Mouse (Mus musculus) frontal cortex, adult 2 months (tissue): ENCODE results near the gene Atp5s. TPM values are rescaled to one million over a fixed set of nuclear protein-coding genes. Genes with fewer than 3 reads are reported as not detected.

Source experiments
- DNase-seq, 2 experiments: peaks; one replicate each; pipeline ENCODE4 v3.0.0; 2022; ENCODE audit warnings: low spot score in 1 of 2; ENCODE audit errors: extremely low spot score in 1 of 2
- polyA plus RNA-seq: library from polyadenylated mRNA; depleted of rRNA; stranded (reverse); fragments of >200 nt; gene quantifications from 2 replicates; pipeline ENCODE4 v1.2.3, GENCODE M21; 2012; rRNA removed

The Atp5s gene
- polyA plus RNA-seq: 33.7 and 34.9 TPM in 2 replicates

DNA sequence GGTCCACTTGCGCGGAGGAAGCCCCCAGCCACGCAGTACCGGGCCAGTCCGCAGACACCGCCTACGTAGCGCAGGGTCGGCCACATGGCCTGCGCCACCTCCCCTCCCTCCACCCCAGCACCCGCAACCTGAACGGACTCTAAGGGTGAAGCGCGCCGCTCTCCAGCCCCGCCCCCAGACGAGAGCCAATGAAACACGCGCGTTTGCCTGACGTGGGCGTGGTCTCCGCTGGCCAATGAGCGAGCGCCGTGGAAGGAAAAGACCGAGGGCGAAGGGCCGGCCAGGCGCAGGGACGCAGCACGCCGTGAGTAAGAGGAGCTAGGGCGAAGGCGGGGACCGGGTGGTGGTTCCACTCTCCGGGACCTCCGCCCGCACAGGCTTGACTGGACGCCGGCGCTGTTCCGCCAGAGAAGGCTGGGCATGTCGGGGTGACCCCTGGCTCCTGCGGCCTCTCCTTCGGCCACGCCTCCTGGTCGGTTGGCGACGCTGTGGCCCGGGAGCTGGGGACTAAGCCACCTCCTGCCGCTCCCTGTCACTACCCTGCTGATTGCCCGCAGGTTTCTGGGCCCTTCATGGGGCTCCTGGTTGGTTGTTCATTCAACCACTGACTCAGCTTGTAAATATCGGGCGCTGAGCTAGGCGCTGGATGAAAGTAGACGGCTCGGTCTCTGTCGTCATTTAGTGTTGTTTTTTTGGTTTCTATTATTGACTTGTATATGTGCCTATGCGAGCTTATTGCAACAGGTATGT lies at the start of gene Atp5s, which contains the start of gene L2hgdh:
Atp5s (plus strand) TSS at position 240 of the 750 bp plus-strand sequence.
L2hgdh (minus strand) TSS at position 163 of the 750 bp plus-strand sequence.
- peak; percentile 89 to 97 for DNase-seq

GRCm38 (mm10) chr12:69676157-69676556 lies 48.6 kb upstream of the Atp5s start:
- no peak for DNase-seq

- peak in 1 of 2 experiments; percentile 56 for DNase-seq
Observed at GRCm38 (mm10) chr12:69680635-69681565, 43.9 kb upstream of the Atp5s start.

- DNase-seq: peak in 1 of 2 experiments; percentile 53
Observed at GRCm38 (mm10) chr12:69681566-69682061, 43.1 kb upstream of the Atp5s start, which contains the start of gene Sos2. Gene Sos2, minus strand, starts transcription at chr12:69681852.

GRCm38 (mm10) chr12:69682065-69682787 lies 42.5 kb upstream of the Atp5s start:
- peak; percentile 41 to 82 for DNase-seq

DNA sequence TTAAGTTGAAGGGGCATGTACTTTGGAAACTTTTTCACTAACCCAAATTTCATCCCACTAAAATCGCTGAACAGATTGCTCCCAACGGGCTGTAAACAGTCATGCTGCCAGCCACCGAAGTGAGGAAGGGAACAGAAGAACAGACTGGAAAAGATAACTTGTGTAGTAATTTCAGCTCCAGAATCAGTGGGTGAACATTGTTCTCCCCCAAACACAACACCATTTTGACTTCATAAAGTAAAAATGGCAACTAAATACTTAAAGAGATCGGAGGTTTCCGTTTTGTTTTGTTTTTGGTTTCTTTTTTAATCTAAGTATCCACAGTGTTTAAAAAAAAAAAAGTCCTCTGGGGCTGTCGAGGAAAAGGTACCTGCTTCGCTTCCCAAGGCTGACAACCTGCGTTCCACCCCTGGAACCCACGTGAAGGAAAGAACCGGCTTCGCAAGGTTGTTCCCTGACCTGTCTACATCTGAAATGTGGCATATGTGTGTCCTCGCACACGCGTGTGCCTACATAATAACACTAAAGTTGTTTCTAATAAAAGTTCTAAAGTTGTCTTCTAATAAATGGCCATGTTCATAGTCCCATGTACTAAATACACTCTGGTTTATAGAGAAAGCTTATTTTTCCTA lies 41.8 kb upstream of the Atp5s start:
- DNase-seq: no peak

GRCm38 (mm10) chr12:69683537-69683936 lies 41.2 kb upstream of the Atp5s start:
- peak in 1 of 2 experiments; percentile 74 for DNase-seq

GRCm38 (mm10) chr12:69688368-69688767 lies 36.4 kb upstream of the Atp5s start:
- DNase-seq: no peak

- DNase-seq: no peak
Observed at GRCm38 (mm10) chr12:69689094-69689493, 35.7 kb upstream of the Atp5s start.

- no peak for DNase-seq
Observed at GRCm38 (mm10) chr12:69690714-69691113, 34.0 kb upstream of the Atp5s start.

DNA sequence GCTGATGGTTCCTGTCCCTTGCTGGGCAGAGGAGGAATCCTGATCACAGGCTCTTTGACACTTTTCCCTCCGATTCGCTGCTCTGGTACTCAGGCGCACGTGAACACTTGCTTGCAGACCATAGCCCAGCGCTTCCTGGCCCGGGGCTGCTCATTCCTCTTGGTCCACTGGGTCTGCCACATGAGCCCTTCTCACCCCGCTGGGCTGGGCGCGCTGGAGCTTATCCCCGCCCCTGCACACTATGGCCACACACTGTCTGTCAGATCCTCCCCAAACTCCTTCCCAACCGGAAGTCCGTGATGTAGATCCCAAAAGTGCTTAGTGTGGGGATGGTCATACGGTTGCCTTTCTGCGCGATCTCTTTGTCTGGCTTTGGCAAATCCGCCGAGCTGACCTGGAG lies 31.3 kb upstream of the Atp5s start:
- DNase-seq: no peak

DNA sequence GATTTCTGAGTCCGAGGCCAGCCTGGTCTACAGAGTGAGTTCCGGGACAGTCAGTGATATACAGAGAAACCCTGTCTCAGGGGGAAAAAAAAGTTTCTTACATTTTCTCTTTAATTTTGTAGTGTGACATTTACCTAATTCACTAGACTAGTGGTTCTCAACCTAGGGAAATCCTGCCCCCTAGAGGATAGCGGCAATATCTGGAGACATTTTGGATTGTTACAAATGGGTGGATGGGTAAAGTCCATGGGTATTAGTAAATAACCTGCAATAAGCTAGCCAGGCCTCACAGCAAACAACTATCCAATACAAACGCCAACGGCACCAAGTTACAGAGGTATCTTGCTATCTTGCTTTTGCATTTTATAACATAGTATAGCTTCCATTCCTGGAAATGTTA lies 28.0 kb upstream of the Atp5s start:
- DNase-seq: peak in 1 of 2 experiments; percentile 76

GRCm38 (mm10) chr12:69698352-69698751 lies 26.4 kb upstream of the Atp5s start:
- no peak for DNase-seq

GRCm38 (mm10) chr12:69704799-69705458 lies 19.8 kb upstream of the Atp5s start:
- no peak for DNase-seq

DNA sequence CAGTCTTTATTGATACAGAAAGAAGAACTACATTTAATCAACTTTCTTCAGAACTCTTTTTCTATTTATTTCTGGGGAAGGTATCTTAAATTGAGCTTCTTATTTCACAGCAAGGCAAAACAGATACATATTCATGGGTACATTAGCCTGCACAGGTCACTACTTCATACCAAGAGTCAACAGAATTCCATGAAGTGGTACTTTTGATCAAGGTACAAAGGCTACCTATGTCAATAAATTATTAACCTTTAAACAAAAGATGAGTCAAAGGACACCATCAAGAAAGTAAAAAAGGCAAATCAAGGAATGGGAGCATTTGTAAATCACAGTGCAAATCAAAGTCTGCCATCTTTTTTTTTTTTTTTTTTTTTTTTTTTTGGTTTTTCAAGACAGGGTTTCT lies 11.1 kb upstream of the Atp5s start:
- no peak for DNase-seq

DNA sequence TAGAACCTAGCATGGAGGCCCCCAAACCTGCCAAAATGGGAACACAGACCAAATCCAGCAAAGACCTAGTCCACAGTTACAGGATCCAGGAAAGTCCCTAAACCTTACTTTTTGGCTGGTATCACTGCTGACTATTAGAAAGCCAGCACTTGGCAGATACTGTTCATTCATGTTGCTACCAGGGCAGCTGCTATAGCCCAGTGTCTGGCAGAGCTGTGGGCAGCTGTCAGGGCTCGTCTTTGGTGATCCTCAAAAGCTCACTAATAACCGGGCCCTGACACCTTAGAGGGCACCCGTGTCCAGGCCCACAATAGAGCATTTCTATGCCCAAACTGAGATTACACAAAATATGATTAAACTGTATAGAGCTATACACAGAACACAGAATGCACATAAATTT lies 1.9 kb upstream of the Atp5s start:
- no peak for DNase-seq

DNA sequence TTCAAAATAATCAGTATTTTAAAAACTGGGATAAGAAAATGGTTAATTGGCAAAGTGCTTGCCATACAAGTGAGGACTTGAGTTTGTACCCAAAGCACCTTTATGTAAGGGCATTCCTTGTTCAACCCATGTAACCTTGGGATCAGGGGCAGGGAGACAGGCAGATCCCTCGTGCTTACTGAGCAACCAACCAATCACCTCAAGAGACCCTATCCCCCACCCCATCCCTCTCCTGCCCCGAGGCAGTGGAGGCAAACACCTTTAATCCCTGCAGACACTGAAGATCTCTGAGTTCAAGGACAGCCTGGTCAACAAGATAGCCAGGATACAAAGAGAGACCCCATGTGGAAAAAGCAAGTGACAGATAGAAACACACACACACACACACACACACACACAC lies 1.4 kb upstream of the Atp5s start:
- no peak for DNase-seq

GRCm38 (mm10) chr12:69724018-69724710 lies 586 bp upstream of the Atp5s start:
- DNase-seq: no peak

GRCm38 (mm10) chr12:69729246-69729645 lies 4.5 kb downstream of the Atp5s start:
- DNase-seq: no peak
